Mouse (Mus musculus) testis, adult 2 months (tissue): ENCODE measurements around the gene Fzr1. TPM values are rescaled to one million over a fixed set of nuclear protein-coding genes. Genes with fewer than 3 reads are reported as not detected.

Experiments
- H3K27ac ChIP-seq: fragments of 200-500 bp; 2 replicates; pipeline ENCODE4 v1.5.1; 2012; ENCODE audit warnings: low read depth, low read length; ENCODE audit not compliant: control insufficient read depth, insufficient read depth
- H3K27me3 ChIP-seq: fragments of 200-500 bp; 2 replicates; pipeline ENCODE4 v1.6.1; 2012; ENCODE audit warnings: mild to moderate bottlenecking, low read length, moderate library complexity; ENCODE audit not compliant: control insufficient read depth, insufficient read depth
- H3K36me3 ChIP-seq: fragments of 200-500 bp; 2 replicates; pipeline ENCODE4 v1.6.1; 2012; ENCODE audit warnings: mild to moderate bottlenecking, low read length; ENCODE audit not compliant: control insufficient read depth, insufficient read depth
- H3K4me1 ChIP-seq: fragments of 200-500 bp; 2 replicates; pipeline ENCODE4 v1.6.1; 2012; ENCODE audit warnings: low read length; ENCODE audit not compliant: control insufficient read depth, insufficient read depth
- H3K4me3 ChIP-seq: fragments of 200-500 bp; 2 replicates; pipeline ENCODE4 v1.5.1; 2012; ENCODE audit warnings: low read depth, mild to moderate bottlenecking, low read length, moderate library complexity, mixed read lengths; ENCODE audit not compliant: control insufficient read depth
- CTCF ChIP-seq: fragments of 200-500 bp; IDR thresholded peaks from 2 replicates; pipeline ENCODE4 v1.5.1; 2012; ENCODE audit warnings: low read depth, mild to moderate bottlenecking, inconsistent platforms, low read length, moderate library complexity; ENCODE audit not compliant: control insufficient read depth, insufficient read depth, insufficient replicate concordance
- POLR2A ChIP-seq: fragments of 200-500 bp; IDR thresholded peaks from 2 replicates; pipeline ENCODE4 v1.6.1; 2012; ENCODE audit warnings: low read depth, mild to moderate bottlenecking, inconsistent platforms, low read length, moderate library complexity; ENCODE audit not compliant: control insufficient read depth
- polyA plus RNA-seq: library from polyadenylated mRNA; depleted of rRNA; stranded (reverse); fragments of >200 nt; gene quantifications from 2 replicates; pipeline ENCODE4 v1.2.3, GENCODE M21; 2012

Fzr1 gene
- polyA plus RNA-seq, 1 experiment = 161 TPM

- Histone ChIP-seq H3K4me3 (peak overlapping the region; percentile 83), H3K27ac (peak overlapping the region; percentile 32; the same call in 1 of the 2 replicates), H3K27me3 (no peaks in the 10 kb centered on the region), H3K4me1 (peaks cover 19% of the 10 kb centered on the region), H3K36me3 (no peaks in the 10 kb centered on the region)
- TF ChIP-seq POLR2A (no peak), CTCF (no peak)
Observed at GRCm38 (mm10) chr10:81363436-81364346, 14.6 kb downstream of the Fzr1 start.

- Histone ChIP-seq H3K4me1 (peaks cover 28% of the 10 kb centered on the region), H3K27ac (no peak overlapping the region), H3K4me3 (peak overlapping the region; percentile 83), H3K27me3 (no peaks in the 10 kb centered on the region), H3K36me3 (no peaks in the 10 kb centered on the region)
- no peak for TF ChIP-seq CTCF
- no peak for TF ChIP-seq POLR2A
Observed at GRCm38 (mm10) chr10:81362336-81362949, 15.9 kb downstream of the Fzr1 start.

- H3K4me1 ChIP-seq = peaks cover 41% of the 10 kb centered on the region
- no peaks in the 10 kb centered on the region for H3K36me3 ChIP-seq
- H3K4me3 ChIP-seq = no peak overlapping the region
- H3K27me3 ChIP-seq = no peaks in the 10 kb centered on the region
- TF ChIP-seq POLR2A (no peak), CTCF (no peak)
- H3K27ac ChIP-seq = no peak overlapping the region
Observed at GRCm38 (mm10) chr10:81360721-81361120, 17.6 kb downstream of the Fzr1 start.

GRCm38 (mm10) chr10:81358841-81359240, 19.5 kb downstream of the Fzr1 start:
- H3K36me3 ChIP-seq = no peaks in the 10 kb centered on the region
- H3K27ac ChIP-seq = no peak overlapping the region
- no peak for TF ChIP-seq POLR2A
- TF ChIP-seq CTCF = no peak
- H3K27me3 ChIP-seq = no peaks in the 10 kb centered on the region
- H3K4me3 ChIP-seq = peak overlapping the region; percentile 98
- H3K4me1 ChIP-seq = peaks cover 36% of the 10 kb centered on the region

- no peak for TF ChIP-seq CTCF
- TF ChIP-seq POLR2A = no peak
- no peaks in the 10 kb centered on the region for H3K36me3 ChIP-seq
- H3K4me1 ChIP-seq = peaks cover 31% of the 10 kb centered on the region
- no peaks in the 10 kb centered on the region for H3K27me3 ChIP-seq
- no peak overlapping the region; the same call in 1 of the 2 replicates for H3K27ac ChIP-seq
- peak overlapping the region; percentile 98 for H3K4me3 ChIP-seq
Observed at GRCm38 (mm10) chr10:81358209-81358608, 20.1 kb downstream of the Fzr1 start.

DNA sequence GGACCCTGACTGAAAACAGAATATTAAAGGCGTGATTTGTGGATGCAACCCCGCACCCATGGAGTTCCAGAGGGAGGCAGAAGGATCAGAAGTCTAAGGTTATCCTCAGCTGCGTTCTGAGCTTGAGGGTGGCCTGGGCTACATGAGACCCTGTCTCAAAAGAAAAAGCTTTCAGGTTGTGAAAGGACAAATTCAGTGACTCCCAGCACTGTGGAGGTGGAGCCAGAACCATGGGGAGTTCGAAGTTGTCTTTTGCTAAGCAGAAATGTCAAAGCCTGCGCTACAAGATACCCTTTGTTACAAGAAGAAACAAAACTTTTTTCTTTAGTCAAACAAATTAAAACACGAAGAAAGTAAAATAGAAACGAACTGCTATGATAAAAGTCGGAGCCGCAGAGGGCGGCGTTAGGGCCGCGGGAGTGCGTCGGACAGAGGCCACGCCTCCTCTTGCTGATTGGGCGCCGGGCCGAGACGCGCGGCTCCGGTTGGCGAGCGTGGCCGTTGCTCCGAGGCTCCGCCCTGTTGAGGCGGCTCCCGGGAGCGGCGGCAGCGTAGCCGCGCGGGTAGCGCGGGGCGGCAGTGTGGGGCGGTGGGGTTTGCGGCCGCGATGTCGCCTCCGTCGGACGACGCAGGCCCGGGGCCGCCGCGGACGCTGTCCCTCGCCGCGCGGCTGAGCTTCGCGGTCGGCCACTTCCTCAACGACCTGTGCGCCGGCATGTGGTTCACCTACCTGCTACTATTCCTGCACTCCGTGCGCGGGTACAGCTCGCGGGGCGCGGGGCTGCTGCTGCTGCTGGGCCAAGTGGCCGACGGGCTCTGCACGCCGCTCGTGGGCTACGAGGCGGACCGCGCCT, 21.1 kb downstream of the Fzr1 start, which contains the start of gene Mfsd12:
Gene Mfsd12, plus strand, starts transcription at position 501 of the 854 bp plus-strand sequence.
- peak within 1 kb of the TSS; percentile 98 for H3K4me3 ChIP-seq
- no peaks in the 10 kb centered on the region for H3K36me3 ChIP-seq
- no peaks in the 10 kb centered on the region for H3K27me3 ChIP-seq
- TF ChIP-seq CTCF (no peak), POLR2A (peak; percentile 57; the same call in 1 of the 2 replicates)
- H3K27ac ChIP-seq = peak within 1 kb of the TSS; percentile 94
- H3K4me1 ChIP-seq = peaks cover 26% of the 10 kb centered on the region
